In genomic region chr15:8302944-8303343, GRCm38 (mm10) we compare ENCODE assay signal across 12 mouse cellular contexts.
"Had no signal": no experiment of that assay in that cellular context is flagged by ENCODE, and none has a peak within 500 bp of the region (broad histone marks: within the 10 kb centered on the region; RNA-seq: fewer than 3 reads in every experiment).

No protein-coding gene starts in this region.

- DNase-seq: retina, postnatal 1 day; right cerebral cortex, adult 18-20 months; right cerebral cortex, postnatal 14 days; right cerebral cortex, postnatal 25 days; right cerebral cortex, postnatal 4 days; spleen, adult 18-20 months; thymus, adult 18-20 months; thymus, adult 2 months; thymus, postnatal 14 days; thymus, postnatal 25 days; thymus, postnatal 36 days; thymus, postnatal 4 days had no signal
